Mouse (Mus musculus) thymus, adult 18-20 months (tissue): Measurements from ENCODE around the gene Fah.

ENCODE experiments used
- DNase-seq, 2 experiments: peaks; one replicate each; pipeline ENCODE4 v3.0.0; 2022; ENCODE audit warnings: mixed read lengths in 2 of 2

Gene Fah

GRCm38 (mm10) chr7:84594087-84594916, 12.2 kb downstream of the Fah start:
- peak; percentile 7 to 30 for DNase-seq

DNA sequence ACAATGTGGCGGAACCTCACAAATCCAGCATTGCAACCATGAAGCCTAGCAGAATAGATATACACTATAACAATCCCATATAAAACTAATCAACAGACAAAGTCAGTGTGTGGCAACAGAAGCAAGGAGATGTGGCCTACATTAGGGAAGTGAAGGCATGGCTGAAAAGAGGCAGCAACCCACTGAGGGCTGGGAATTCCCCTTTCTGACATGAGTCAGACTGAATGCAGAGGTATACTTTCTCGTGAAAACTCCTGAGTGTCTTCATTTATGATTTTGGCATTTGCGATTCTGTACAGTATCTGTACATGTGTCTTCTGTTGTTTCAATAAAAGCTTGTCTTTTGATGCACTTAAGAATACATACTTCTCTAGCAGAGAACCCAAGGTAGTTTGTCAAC, 15.2 kb downstream of the Fah start:
- DNase-seq, result no peak

- DNase-seq, result no peak
These were observed 15.9 kb downstream of the Fah start for GRCm38 (mm10) chr7:84590622-84591021.

- DNase-seq, result no peak
These were observed 19.3 kb downstream of the Fah start for GRCm38 (mm10) chr7:84587101-84587783.

DNA sequence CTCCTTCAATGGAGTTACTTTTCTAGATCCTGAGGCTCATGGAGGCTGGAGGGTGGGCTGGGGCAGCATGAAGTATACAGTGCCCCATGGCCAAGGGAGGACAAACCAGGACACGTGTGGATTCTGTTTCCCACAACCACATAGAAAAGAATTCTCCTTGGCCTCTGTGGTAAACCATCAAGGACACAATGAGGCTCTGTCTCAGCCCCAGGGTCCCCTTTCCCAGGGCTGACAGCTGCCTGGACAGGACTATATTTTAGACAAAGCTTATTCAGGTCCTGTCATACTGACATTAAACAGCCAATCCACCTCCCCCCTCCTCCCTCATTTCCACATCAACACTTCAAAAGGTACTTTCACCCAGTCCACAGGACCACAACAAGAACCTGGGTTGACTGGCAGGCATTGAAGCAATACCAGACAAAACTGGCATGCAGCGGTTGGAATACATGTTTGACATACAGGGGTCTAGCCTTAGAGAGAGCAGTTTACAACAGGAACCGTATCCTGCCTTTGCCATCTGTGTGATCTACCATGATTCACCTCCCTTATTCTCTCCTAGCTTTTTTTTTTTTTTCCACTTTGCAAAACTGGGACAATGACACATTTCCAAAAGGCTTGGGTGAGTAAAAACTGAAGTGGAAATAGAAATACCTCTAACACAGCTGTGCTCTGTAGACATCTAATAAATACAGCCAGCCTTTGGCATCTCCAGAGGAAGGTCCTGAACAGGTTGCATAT, 20.0 kb downstream of the Fah start:
- DNase-seq, result no peak

- DNase-seq, result no peak
These were observed 21.4 kb downstream of the Fah start for GRCm38 (mm10) chr7:84585086-84585485.

DNA sequence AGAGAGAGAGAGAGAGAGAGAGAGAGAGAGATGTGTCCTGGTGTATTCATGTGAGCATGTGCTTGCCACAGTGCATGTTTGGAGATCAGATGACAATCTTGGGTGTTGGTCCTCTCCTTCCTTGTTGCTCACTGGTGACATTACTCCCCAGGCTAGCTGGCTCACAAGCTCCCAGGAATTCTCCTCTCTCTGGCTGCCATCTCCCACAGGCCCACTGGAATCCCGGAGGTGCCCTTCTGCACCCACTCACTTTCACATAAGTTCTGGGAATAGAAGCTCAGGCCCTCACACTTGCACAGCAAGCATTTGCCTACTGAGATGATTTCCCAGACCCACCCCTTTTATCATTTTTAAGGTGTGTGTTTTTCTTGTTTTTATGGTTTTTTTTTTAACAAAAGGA, 26.8 kb downstream of the Fah start:
- no peak for DNase-seq

DNA sequence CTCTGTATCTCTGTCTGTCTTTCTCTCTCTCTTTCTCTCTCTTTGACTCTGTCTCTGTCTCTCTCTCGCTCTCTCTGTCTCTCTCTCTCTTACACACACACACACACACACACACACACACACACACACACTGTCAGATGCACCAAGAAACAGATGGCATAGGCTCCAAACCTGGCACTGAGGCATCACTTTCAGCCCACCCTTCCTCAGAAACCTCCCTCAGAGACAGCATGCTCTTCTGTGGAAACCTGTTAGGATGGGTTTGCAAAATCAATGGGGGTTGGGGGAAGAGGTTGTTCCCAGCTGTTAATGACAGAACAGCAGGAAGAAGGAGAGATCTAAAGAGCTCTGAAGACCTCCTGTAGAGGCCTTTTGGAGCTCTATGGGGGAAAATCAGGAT, 27.7 kb downstream of the Fah start:
- DNase-seq, result no peak

- no peak for DNase-seq
These were observed 29.5 kb downstream of the Fah start for GRCm38 (mm10) chr7:84577034-84577433.

DNA sequence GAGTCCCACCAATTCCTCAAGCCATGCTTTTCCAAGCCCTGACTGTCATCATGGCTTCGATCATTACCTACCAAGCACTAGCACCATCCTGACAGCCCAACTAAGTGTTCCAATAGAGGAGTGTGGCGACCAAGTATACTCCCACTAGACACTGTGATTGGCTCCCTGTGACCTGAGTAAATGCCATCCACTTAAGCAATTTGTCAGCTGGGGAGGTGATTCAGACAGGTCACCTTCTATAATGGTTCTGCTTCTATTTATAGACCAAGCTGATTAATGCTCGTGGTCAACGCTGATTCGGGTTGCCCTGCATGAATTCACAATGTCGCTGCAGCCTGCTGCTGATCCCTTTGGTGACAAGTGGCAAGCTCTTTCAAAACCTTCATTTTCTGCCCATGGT, 40.3 kb downstream of the Fah start:
- DNase-seq, result no peak

GRCm38 (mm10) chr7:84564236-84564635, 42.3 kb downstream of the Fah start:
- no peak for DNase-seq

GRCm38 (mm10) chr7:84560500-84560899, 46.0 kb downstream of the Fah start:
- DNase-seq, result no peak

GRCm38 (mm10) chr7:84557332-84557731, 49.2 kb downstream of the Fah start:
- no peak for DNase-seq

GRCm38 (mm10) chr7:84555294-84555693, 51.2 kb downstream of the Fah start:
- DNase-seq, result no peak

DNA sequence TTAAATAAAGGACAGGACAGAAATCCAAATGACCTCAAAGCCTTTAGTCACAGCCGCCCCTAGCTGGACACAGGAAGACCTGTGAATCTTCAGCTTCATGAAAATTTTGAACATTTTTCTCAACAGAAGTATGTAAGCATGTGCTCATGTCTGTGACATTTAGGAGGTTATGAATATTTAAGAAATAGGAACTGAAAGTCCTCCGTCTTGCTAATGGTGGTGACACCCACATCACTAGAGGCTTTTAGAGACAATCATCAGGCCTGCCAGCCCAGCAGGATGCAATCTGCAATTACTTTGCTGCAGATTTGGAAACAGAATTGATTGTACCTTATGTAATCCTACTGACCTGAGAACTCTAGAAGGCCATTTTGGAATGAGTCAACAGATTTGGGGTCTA, 55.0 kb downstream of the Fah start:
- no peak for DNase-seq

- no peak for DNase-seq
These were observed 59.9 kb downstream of the Fah start for GRCm38 (mm10) chr7:84546667-84547066.

DNA sequence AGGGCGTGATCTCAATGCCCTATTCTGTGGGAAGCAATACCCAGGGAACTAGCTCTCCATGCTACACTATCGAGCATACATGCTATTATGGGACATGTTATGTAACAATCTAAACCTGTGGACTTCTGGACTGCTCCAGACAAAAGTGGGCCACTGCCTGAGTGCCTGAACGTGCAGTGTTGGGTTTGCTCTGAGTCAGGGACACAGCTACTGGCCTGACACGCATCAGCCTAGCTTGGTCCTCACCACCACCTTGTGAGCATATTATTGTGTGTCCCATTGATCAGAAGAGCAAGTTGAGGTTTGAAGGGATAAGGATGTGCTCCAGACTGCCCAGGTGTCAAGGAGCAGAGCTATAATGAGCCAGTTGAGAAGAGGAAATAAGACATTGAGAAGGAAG, 61.6 kb downstream of the Fah start:
- no peak for DNase-seq
